Mouse (Mus musculus) erythroid progenitor cell, adult 5-6 weeks (primary cell): ENCODE results near the gene Mafk. TPM values are rescaled to one million over a fixed set of nuclear protein-coding genes. Genes with fewer than 3 reads are reported as not detected.

Experiments used
- ATAC-seq: replicated peaks from 2 replicates; pipeline ENCODE4 v1.8.0; 2016; ENCODE audit warnings: moderate number of reproducible peaks, mild to moderate bottlenecking, moderate TSS enrichment, inconsistent platforms; ENCODE audit not compliant: poor library complexity, low FRiP score, severe bottlenecking
- total RNA-seq, 2 experiments: library from RNA; stranded (forward) in 1 of 2; stranded (reverse) in 1 of 2; fragments of 150-400 nt in 1 of 2; fragments of 186-747, 209-891 nt in 1 of 2; gene quantifications; 2 replicates each; pipeline versions ENCODE4 v1.2.3 to v1.2.4; 2015 to 2017; ENCODE audit warnings: low replicate concordance in 2 of 2

Gene Mafk
- total RNA-seq, 2 experiments from 2014 or later: 36.5 to 45.3 TPM

GRCm38 (mm10) chr5:139813963-139814381, 22.7 kb downstream of the Mafk start:
- no peak for ATAC-seq

- ATAC-seq: no peak
Observed at GRCm38 (mm10) chr5:139815964-139816363, 24.7 kb downstream of the Mafk start.

- ATAC-seq: no peak
Observed at GRCm38 (mm10) chr5:139816445-139816844, 25.1 kb downstream of the Mafk start.

GRCm38 (mm10) chr5:139817292-139817691, 26.0 kb downstream of the Mafk start:
- 0 out of 2 replicates have a peak, but pooled peaks have one; percentile 40 for ATAC-seq

- ATAC-seq: peak; percentile 13; the same call in 1 of the 2 replicates
Observed at GRCm38 (mm10) chr5:139818056-139818455, 26.7 kb downstream of the Mafk start.

- peak; percentile 84 for ATAC-seq
Observed at GRCm38 (mm10) chr5:139818801-139819200, 27.5 kb downstream of the Mafk start.

GRCm38 (mm10) chr5:139819538-139820181, 28.3 kb downstream of the Mafk start, which contains the start of gene Tmem184a:
Tmem184a (minus strand) TSS chr5:139819917.
- ATAC-seq: no peak

- ATAC-seq: no peak
Observed at GRCm38 (mm10) chr5:139821466-139822459, 30.4 kb downstream of the Mafk start.

- ATAC-seq: no peak
Observed at GRCm38 (mm10) chr5:139824531-139824930, 33.2 kb downstream of the Mafk start.

GRCm38 (mm10) chr5:139825947-139826346, 34.6 kb downstream of the Mafk start:
- ATAC-seq: no peak

GRCm38 (mm10) chr5:139826357-139827055, 35.2 kb downstream of the Mafk start, which contains the start of the genes Gm26938 and Psmg3:
Gm26938 (minus strand) TSS chr5:139826407.
Psmg3 (minus strand) TSS chr5:139826885.
- ATAC-seq: peak; percentile 97

- ATAC-seq: no peak
Observed at GRCm38 (mm10) chr5:139827593-139827992, 36.3 kb downstream of the Mafk start.

- no peak for ATAC-seq
Observed at GRCm38 (mm10) chr5:139829384-139829783, 38.1 kb downstream of the Mafk start.

- no peak for ATAC-seq
Observed at GRCm38 (mm10) chr5:139830734-139831133, 39.4 kb downstream of the Mafk start.

- no peak for ATAC-seq
Observed at GRCm38 (mm10) chr5:139832125-139832524, 40.8 kb downstream of the Mafk start.

GRCm38 (mm10) chr5:139835706-139836105, 44.4 kb downstream of the Mafk start:
- ATAC-seq: no peak

- 0 out of 2 replicates have a peak, but pooled peaks have one; percentile 43 for ATAC-seq
Observed at GRCm38 (mm10) chr5:139838476-139838892, 47.2 kb downstream of the Mafk start.

GRCm38 (mm10) chr5:139839142-139839541, 47.8 kb downstream of the Mafk start:
- ATAC-seq: no peak

GRCm38 (mm10) chr5:139849626-139850320, 58.5 kb downstream of the Mafk start:
- no peak for ATAC-seq
